Mouse (Mus musculus) adrenal gland, adult 8-10 months (tissue): ENCODE measurements around the gene Idnk. TPM values are rescaled to one million over a fixed set of nuclear protein-coding genes. Genes with fewer than 3 reads are reported as not detected.

Experiments used
- DNase-seq: peaks from one replicate; pipeline ENCODE4 v3.0.0; 2022
- total RNA-seq, 4 experiments: library from RNA; stranded (reverse); gene quantifications; 2 replicates each; pipeline ENCODE4 v1.2.4; 2022

The Idnk gene
- total RNA-seq, 4 experiments from 2014 or later = 59.2 to 71.4 (median 63.6) TPM

DNA sequence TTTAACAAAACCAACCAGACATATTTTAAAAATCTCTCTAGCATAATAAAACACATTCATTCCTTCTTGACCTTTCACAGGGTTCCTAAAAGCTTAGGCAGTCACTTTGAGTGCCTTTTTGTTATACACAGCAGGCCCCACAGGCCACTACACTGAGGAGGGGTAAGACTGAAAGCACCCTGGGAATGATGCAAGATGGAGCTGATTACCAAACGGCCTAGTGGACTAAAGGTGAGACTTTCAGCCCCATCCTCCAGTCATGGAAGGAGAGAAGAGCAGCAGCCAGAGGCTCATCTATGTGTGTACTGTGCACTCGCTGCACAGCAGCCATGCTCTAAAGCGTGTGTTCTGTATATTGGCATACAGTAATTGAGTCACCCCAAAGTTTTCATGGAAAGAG lies 37.5 kb downstream of the Idnk start:
- no peak for DNase-seq

DNA sequence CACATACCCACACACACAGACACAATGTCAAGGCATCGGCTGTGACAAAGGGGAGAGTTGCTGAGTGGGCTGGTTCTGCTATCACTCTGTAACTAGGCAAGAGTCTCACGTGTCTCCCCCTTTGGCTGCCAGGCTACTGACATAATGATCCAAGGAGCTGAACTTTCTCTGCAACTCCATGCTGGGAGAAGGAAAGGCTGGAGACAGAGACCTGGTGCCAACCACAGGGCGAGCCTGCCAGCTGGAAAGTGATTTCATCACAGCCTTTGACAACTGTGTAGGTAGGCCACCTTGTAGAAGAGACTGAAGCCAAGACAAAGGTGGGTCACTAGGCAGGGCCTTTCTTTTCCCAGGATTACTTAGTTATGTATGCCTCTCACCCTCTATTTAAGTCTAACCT lies 39.8 kb downstream of the Idnk start:
- no peak for DNase-seq

DNA sequence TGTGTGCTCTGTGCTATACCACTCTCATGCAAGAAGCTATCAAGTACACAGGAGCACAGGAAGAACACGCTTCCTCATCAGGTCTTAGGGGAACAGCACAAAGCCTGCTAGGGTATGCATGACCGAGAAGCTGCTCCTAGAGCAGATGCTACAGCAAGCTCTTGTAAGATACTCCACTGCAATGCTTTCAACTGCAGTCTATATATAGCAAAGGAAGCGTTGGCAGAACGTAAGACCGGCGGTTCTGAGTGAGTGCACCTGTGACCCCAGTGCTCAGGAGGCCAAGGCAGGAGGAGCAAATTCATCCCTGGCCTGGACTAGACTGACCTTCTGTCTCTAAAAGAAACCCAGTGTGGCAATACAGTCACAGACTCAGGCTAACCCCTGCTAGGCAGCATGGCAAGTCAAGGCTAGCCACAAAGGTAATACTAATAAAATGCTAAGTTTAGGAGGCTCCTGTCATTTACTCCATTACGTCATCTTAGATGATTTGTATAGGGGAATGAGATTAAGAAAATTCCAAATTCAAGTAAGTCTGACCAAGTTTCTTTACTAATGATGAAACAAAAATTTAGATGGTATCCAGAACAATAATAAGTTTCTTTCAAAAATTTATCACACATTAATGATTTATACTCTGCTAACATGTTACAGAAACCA lies 40.7 kb downstream of the Idnk start:
- DNase-seq = no peak

DNA sequence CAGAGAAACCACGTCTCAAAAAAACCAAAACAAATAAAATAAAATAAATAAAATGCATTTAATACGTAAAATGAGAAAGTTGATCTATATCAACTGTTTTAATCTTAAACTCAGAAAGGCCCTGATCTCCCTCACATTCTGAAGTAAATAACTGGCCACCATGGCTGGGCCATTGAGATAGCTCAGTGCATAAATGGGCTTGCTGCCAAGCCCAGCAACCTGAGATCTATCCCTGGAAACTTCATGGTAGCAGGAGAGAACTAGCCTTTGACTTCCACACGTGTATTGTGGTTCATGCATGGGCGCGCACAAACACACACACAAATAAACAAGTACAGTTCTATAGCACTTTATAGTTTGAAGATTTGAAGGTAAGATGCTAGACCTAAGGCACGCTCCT lies 43.9 kb downstream of the Idnk start:
- no peak for DNase-seq

DNA sequence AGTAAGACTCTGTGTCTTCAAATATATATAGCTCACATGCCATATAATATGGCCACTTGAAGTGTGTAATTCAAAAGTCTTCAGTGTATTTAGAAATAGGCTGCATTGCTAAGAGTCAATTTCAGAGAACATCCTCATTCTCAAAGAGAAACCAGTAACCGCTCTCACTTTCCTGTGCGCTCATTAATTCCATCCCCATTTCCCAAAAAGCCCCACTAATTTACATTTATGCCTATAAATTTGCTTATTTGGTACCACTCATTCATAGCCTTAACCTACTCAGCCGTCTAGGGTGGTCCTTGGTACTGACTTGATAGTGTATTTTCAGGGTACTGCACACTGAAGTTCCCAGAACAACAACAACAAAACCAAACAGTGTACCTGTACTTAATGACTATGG lies 44.5 kb downstream of the Idnk start:
- no peak for DNase-seq

DNA sequence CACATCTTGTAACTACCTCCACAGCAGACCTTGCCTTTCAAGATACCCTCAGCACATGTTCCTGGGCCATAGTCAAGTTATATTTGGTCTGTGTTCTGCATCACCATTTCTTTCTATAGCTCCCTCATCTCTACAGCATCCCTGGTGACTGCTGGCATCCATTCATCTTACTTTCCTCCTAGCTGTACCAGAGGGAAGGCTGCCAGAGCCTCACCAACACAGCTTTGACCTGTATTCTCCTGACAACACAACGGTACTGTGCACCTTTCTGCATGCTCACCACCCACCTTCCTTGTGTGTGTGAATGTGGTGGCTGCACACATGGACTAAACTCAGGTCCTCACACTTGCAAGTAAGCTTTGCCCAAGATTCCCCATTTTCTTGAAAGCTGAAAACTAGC lies 45.5 kb downstream of the Idnk start:
- DNase-seq = no peak

DNA sequence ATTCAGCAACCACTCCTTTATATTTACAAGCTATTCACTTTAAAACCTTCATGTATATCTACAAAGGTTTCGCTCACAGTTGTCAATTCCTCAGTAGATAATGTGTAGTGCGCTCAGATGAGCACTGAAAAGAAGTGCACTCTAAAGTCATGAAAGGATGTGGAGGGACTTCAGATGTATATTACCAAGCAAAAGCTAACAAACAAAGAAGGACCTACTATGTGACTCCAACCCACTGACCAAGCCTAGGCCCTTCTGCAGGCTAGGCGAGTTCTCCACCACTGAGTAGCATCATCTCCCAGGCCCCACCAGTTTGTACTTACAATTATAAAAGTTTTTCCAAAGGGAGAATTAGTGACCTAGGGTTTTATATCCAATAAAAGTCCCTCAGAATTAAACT lies 46.8 kb downstream of the Idnk start:
- no peak for DNase-seq

DNA sequence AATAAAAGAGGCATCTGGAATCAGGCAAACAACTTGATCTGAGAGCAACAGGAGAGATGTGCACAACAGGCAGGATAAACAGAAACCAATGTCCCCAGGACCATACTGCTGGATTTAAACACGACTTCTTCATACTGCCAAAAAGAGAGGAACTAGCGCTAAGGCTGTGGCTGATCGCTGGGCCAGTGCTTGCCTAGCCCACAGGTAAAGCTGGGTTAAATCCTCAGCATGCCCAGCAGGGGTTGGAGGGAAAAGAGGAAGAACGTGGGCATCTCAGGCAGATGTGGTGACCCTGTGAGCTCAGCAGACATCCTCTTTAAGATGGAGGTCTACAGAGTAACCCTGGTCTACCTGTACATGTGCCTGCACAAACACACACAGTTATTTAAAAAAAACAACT lies 47.5 kb downstream of the Idnk start:
- no peak for DNase-seq

DNA sequence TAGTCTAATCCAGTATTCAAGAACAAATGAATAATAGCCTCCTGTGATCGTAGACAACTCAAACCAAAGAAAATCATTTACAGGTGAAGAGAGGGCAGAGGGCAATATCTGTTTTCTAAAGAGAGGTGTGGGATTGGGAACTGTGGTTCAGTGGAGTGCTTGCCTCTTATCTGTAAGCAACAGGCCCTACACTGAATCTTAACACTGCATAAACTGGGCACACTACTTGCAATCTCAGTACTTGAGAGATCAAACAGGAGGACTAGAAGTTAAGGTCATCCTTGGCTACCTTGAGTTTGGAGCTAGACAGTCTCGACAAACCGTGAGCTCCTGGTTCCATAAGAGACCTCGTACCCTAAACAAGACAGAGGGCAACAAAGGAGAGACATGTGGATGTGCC lies 48.6 kb downstream of the Idnk start:
- DNase-seq = no peak

DNA sequence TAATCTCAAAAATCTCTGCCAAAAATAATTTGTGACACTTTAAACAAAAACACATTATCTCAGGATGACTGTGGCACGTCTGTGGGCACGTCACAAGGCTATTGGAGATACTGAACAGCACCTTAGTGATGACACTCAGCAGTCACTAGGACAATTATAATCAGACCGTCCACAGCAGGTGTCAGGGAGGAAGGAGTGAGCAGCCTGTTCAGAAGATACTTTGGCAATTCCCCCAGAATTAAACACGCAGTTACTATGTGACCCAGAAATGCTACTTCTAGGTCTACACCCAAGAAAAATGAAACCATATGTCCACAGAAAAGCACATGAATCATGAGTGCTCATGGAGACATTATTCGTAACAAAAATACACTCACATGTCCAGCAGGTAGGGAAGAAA lies 53.0 kb downstream of the Idnk start:
- no peak for DNase-seq

DNA sequence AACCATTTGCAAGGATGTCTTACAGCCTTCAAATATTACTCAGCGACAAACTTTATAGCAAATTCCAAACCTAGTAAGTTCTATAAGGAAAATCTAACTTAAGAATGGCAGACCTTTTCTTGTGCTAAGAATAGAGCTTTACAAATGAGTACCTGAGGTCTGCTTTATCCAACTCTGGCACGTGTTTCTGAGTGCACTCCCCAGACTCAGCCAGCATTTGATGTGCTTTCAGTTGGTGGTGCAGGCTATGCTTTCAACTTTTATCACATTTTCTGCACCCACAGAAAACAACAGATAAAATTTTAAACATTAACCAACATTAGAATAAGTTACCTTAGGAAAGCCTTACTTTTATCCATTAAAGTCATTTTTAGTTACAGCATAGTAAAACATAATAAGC lies 55.1 kb downstream of the Idnk start:
- no peak for DNase-seq

DNA sequence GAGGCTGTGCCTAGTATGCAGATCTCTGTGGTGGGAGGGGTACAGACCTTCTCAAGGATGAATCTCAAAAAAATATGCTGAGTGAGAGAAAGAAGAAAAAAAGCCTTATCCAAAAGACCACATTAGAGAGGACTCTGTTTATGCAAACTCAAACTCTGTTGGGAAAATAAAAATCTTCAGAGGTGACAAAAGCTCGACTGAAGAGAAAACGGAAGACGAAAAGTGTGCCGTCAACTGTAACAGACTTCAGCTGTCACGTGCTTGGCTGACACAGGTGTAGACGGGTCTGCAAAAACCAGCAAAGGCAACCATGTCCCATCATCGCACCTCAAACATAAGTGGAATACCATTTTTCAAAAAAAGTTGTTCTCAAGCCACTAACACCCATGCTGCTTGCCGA lies 56.4 kb downstream of the Idnk start:
- DNase-seq = no peak

Other genes starting within 250 kb of the Idnk start
- 10 to 100 TPM; 11.1 to 19.0 (median 13.4) TPM for gene Spock1, start 249.3 kb upstream of the Idnk start, total RNA-seq
- 1 to 10 TPM; 1.1 to 4.2 (median 3.2) TPM for gene Klhl3, start 44.1 kb upstream of the Idnk start, total RNA-seq
- gene Hnrnpa0, start 29.1 kb upstream of the Idnk start, total RNA-seq = 100 to 1,000 TPM; 104 to 131 (median 119) TPM
- gene Ubqln1, start 58.0 kb downstream of the Idnk start, total RNA-seq = 100 to 1,000 TPM in 3 of 4 experiments, 10 to 100 TPM in 1; 97.7 to 135 (median 106) TPM
- gene Gkap1, start 118.0 kb downstream of the Idnk start, total RNA-seq = 10 to 100 TPM; 44.8 to 74.5 (median 52.1) TPM
- 1 to 10 TPM in 3 of 4 experiments, under 1 TPM in 1; 0.55 to 3.4 (median 2.0) TPM for gene Kif27, start 201.5 kb downstream of the Idnk start, total RNA-seq
- 10 to 100 TPM; 27.5 to 36.5 (median 31.9) TPM for gene 2210016F16Rik, start 227.6 kb downstream of the Idnk start, total RNA-seq
- gene Rmi1, start 244.6 kb downstream of the Idnk start, total RNA-seq = 10 to 100 TPM; 17.8 to 23.5 (median 21.6) TPM
- gene Hnrnpk, start 245.7 kb downstream of the Idnk start, total RNA-seq = 100 to 1,000 TPM; 695 to 896 (median 793) TPM